Mouse (Mus musculus) megakaryocyte, embryonic 14.5 days (primary cell): Measurements from ENCODE around the gene Mansc1. TPM values are rescaled to one million over a fixed set of nuclear protein-coding genes. Genes with fewer than 3 reads are reported as not detected.

Experiments used
- H3K27me3 ChIP-seq: replicated peaks from 2 replicates; pipeline ENCODE3; 2012; ENCODE audit warnings: inconsistent platforms
- H3K36me3 ChIP-seq: replicated peaks from 2 replicates; pipeline ENCODE3; 2012; ENCODE audit warnings: low read length, inconsistent platforms, mixed read lengths
- H3K4me1 ChIP-seq: 2 replicates; pipeline ENCODE4 v1.6.1; 2012; ENCODE audit warnings: inconsistent platforms
- H3K4me3 ChIP-seq: replicated peaks from 2 replicates; pipeline ENCODE3; 2012; ENCODE audit warnings: moderate library complexity, mild to moderate bottlenecking, inconsistent platforms
- H3K9me3 ChIP-seq: 2 replicates; pipeline ENCODE4 v1.6.1; 2012; ENCODE audit warnings: inconsistent platforms
- FLI1 ChIP-seq: IDR thresholded peaks from 2 replicates; pipeline ENCODE4 v1.6.1; 2012; ENCODE audit warnings: low read length, inconsistent platforms, mixed read lengths
- GATA1 ChIP-seq: IDR thresholded peaks from 3 replicates; pipeline ENCODE4 v1.6.1; 2012; ENCODE audit warnings: mixed read lengths, low read length, inconsistent platforms, borderline replicate concordance
- polyA plus RNA-seq: library from polyadenylated mRNA; stranded (reverse); fragments of >175 nt; gene quantifications from 2 replicates; pipeline ENCODE4 v1.2.3, GENCODE M21; 2012; ENCODE audit warnings: low replicate concordance; ENCODE audit not compliant: insufficient read depth

Gene Mansc1
- polyA plus RNA-seq, 1 experiment: not detected

DNA sequence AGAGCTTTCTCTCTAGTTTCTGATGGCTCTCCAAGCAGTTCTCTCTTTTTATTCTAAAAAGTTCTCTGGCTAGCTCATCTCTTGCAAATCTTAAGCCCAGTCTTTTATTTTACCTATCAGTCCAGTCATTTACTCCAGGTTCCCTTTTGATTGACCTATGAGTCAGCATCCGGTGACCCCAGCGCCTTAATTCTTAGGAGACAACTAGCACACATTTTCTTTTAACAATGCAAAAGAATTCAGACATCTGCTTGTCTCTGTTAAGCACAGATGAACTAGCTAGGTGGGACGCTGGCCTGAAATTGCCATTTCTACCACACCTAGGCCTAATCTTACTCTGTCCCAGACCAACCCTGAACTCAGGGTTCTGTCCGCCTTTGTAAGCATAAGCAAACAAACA, 52.8 kb downstream of the Mansc1 start:
- TF ChIP-seq GATA1 (no peak), FLI1 (no peak)
- Histone ChIP-seq H3K27me3 (peaks cover 31% of the 10 kb centered on the region), H3K4me3 (no peak overlapping the region), H3K4me1 (peaks cover 13% of the 10 kb centered on the region), H3K36me3 (no peaks in the 10 kb centered on the region), H3K9me3 (0 out of 2 replicates have a peak, but pooled peaks cover 3% of the 10 kb centered on the region)

DNA sequence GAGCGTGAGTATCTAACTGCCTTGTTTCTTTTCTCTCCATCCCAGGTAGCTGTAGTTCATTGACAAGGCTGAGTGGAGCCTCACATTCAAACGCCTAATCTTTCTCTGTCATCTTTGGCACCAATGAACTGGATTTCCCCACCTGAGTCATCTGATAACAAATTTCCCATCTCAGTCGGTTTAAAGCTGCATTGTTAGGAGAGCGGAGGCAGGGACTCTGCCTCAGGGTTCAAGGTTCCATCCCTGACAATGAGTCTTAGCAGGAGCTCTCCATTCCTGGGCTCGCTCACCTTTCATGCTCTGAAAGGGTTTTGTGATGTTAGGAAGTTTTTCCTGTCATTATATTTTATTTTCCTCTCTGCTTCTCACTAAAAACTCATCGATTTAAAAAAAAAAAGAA, 54.2 kb downstream of the Mansc1 start:
- Histone ChIP-seq H3K36me3 (no peaks in the 10 kb centered on the region), H3K4me1 (peaks cover 20% of the 10 kb centered on the region), H3K4me3 (no peak overlapping the region), H3K9me3 (0 out of 2 replicates have a peak, but pooled peaks cover 3% of the 10 kb centered on the region), H3K27me3 (peaks cover 35% of the 10 kb centered on the region)
- TF ChIP-seq GATA1 (no peak), FLI1 (no peak)

DNA sequence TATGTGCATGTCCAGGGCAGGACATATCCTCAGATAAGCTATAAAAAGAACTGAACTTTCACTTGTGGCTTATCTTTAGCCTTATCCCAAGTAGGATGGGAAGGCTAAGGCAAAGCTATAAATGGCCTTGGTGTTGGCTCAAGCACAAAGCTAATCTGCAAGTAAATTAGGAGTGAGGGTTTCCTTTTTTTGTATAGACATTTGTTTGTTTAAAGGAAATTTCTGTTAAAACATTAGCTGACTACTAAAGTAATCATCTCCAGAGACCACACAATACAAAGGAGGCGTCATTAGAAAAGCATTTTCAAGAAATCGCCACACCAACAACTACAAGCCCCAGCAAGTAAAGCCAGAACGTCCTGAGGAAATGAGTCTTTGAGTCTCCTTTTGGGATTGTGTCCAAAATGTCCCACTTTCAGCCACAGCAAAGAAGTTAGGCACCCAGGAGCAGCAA, 57.0 kb downstream of the Mansc1 start:
- Histone ChIP-seq H3K27me3 (peaks cover 26% of the 10 kb centered on the region), H3K4me1 (peaks cover 20% of the 10 kb centered on the region), H3K36me3 (no peaks in the 10 kb centered on the region), H3K9me3 (0 out of 2 replicates have a peak, but pooled peaks cover 6% of the 10 kb centered on the region), H3K4me3 (no peak overlapping the region)
- TF ChIP-seq FLI1: no peak

DNA sequence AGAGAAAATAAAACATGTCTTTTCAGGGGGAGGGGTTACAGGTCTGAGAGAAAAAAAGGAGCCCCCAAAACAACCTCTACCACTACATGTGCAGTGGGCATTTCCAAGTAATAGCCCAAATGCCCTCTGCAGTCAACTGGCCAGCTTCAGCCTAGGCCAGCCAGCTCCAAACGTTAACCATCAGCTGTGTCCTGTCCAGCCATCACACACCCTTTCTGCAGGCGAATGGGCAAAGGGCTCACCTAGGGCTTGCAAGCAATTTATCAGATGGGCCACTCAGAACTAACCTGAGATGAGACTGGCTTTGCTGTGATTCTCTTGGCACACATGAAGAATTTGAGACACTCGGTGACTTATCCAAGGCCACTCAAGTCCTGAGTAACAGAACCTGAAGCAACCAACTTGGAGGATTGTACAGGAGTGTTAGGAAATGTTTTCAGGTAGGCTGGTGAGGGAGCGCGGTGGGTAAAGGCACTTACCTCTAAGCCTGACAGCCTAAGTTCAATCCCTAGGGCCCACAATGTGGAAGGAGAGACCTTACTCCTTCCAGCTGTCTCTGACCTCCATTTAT, 64.2 kb downstream of the Mansc1 start:
- no peak for TF ChIP-seq GATA1
- TF ChIP-seq FLI1: no peak
- Histone ChIP-seq H3K36me3 (no peaks in the 10 kb centered on the region), H3K27me3 (peaks cover 9% of the 10 kb centered on the region), H3K4me3 (no peak overlapping the region), H3K9me3 (0 out of 2 replicates have a peak, but pooled peaks cover 3% of the 10 kb centered on the region), H3K4me1 (peaks cover 13% of the 10 kb centered on the region)

DNA sequence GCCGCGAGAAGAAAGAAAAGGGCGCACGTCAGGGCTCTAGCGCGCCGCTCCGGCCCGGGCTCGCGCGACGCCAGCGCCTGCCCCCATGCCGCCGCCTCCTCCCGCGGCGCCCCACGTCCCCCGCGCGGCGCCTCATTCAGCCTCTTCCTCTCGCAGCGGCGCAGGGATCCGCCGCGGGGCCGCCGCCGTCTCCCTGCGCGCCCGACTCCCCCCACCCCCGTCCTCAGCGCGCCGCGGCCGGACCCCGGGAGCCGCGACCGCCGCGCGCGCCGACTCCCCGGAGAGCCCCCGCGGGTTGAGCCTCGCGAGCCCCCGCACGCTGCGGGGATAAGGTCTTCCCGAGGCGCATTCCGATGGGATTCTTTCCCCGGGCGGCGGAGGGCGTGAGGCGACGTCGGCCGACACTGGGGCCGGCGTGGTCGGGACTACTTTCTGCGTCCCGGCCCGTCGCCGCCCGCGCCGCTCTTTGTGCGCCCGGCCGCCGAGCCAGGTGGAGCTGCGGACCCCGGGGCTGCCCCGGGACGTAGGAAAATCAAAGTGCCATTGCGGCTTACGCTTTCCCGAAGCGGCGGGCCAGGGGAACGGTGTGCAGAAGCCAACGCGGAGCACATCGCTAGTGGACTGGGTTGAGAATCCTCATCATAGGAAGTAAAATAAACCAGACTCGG, 65.3 kb downstream of the Mansc1 start, which contains the start of gene Lrp6:
Gene Lrp6 (minus strand): TSS at position 148 of the 668 bp plus-strand sequence.
- H3K36me3 ChIP-seq: no peaks in the 10 kb centered on the region
- TF ChIP-seq GATA1 (no peak), FLI1 (no peak)
- H3K4me1 ChIP-seq: peaks cover 17% of the 10 kb centered on the region
- H3K27me3 ChIP-seq: peaks cover 4% of the 10 kb centered on the region
- peak within 1 kb of the TSS; percentile 95 for H3K4me3 ChIP-seq
- 0 out of 2 replicates have a peak, but pooled peaks cover 3% of the 10 kb centered on the region for H3K9me3 ChIP-seq

DNA sequence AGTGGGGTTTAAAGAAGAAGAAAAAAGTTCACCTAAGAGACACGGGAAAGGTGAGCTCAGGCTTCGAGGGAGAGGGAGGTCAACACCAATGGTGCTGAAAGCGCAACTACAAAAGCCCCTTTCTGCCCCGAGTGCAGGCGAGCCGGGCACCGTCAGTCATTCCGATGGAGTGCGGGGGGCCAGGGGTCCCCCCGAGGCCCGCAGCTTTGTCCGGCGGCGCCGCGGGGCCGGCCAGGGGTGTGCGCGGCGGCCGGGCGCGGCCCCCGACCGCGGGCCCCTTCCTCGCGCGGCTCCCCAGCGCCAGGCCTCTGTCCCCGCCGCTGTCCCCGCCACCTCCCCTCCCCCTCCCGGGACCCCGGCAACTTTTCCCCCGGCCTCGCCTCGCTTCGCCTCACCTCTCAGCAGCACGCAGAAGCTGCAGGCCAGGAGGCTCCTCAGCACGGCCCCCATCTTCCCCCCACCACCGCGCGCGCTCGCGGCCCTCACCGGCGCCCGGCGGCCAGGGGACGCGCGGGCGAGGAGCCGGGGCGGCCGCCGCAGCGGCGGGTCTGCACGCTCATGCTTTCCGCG, 66.0 kb downstream of the Mansc1 start:
- Histone ChIP-seq H3K27me3 (peaks cover 4% of the 10 kb centered on the region), H3K4me1 (peaks cover 17% of the 10 kb centered on the region), H3K4me3 (peak overlapping the region; percentile 95), H3K36me3 (no peaks in the 10 kb centered on the region), H3K9me3 (no peaks in the 10 kb centered on the region)
- TF ChIP-seq GATA1 (no peak), FLI1 (no peak)

DNA sequence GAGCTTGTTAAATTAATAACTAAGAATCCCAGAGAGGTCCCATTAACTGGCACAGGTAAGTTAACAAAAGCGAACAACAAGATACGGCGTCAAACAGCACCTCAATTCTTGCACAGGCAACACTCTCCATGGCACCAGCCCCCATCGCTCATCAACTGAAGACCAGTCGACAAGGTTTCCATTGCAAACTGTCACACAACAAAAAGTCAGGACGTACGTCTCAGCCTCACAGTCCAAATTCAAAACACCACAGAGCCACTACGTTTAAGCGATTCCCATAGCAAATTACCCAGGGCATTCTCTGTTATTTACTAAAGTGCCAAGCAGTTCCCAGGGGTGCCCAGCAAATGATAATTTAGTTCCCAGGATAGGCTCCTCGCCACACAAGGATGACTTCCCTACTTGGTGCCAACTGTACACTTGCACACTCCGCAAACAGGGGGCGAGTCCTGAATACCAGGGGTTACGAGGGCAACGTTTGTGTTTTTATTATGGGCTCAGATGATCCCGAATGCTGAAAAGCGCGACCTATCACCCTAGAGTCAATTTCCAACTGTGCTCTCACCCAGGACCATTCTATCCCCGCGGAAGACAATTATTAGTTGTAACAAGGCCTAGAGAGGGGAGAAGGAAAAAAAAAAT, 66.6 kb downstream of the Mansc1 start:
- Histone ChIP-seq H3K36me3 (no peaks in the 10 kb centered on the region), H3K4me1 (peaks cover 17% of the 10 kb centered on the region), H3K27me3 (peaks cover 4% of the 10 kb centered on the region), H3K9me3 (no peaks in the 10 kb centered on the region), H3K4me3 (peak overlapping the region; percentile 95)
- TF ChIP-seq GATA1 (no peak), FLI1 (no peak)

DNA sequence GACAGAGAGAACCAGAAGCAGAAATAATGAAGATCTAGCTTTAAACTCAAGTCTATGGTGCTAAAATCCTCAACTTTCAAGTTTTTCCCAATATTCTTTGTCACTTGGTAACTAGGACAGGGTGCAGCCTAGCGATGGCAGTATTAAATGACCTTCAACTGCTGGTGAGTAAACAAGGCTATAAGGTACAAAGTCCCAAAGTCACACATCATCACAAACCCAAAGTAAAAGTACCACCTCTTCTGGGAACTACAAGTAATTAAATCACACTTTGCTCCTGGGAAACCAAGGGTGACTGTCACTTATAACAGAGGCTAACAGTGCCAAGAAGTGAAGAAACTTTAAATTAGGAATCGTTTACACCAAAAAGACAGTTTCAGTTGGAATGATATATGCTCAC, 67.7 kb downstream of the Mansc1 start:
- peaks cover 4% of the 10 kb centered on the region for H3K27me3 ChIP-seq
- H3K4me3 ChIP-seq: no peak overlapping the region
- no peaks in the 10 kb centered on the region for H3K36me3 ChIP-seq
- TF ChIP-seq FLI1: no peak
- TF ChIP-seq GATA1: no peak
- H3K4me1 ChIP-seq: peaks cover 23% of the 10 kb centered on the region
- no peaks in the 10 kb centered on the region for H3K9me3 ChIP-seq

DNA sequence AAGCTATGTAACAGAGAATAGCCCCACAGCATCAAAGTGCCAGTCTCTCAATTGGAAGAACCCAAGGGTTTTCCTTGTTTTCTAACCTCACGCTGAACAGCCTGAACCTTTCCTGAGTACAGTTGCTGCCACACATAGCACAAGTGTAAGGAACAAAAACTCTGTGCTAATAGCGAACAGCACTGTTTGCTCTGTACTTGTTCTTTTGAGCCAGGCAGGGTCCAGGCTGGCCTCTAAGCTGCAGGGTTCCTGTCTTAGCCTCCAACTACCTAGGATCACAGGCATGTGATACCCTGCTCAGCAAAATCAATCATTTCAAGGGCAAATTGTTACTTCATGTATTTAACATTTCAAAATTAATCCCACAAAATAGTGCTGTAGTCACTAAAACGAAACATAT, 72.7 kb downstream of the Mansc1 start:
- Histone ChIP-seq H3K36me3 (no peaks in the 10 kb centered on the region), H3K4me3 (no peak overlapping the region), H3K9me3 (no peaks in the 10 kb centered on the region), H3K27me3 (no peaks in the 10 kb centered on the region), H3K4me1 (peaks cover 16% of the 10 kb centered on the region)
- no peak for TF ChIP-seq GATA1
- TF ChIP-seq FLI1: no peak

Other genes with a start within 250 kb of the Mansc1 start
- not detected in 2 replicates for gene Bcl2l14, start 236.2 kb downstream of the Mansc1 start, polyA plus RNA-seq
- gene Lrp6, start 65.5 kb downstream of the Mansc1 start, polyA plus RNA-seq: 4.0 and 5.0 TPM in 2 replicates
- gene Borcs5, start 7.0 kb upstream of the Mansc1 start, polyA plus RNA-seq: 15.7 and 33.1 TPM in 2 replicates
- 0.63 and 1.0 TPM in 2 replicates for gene Dusp16, start 160.1 kb upstream of the Mansc1 start, polyA plus RNA-seq
- gene Crebl2, start 197.7 kb upstream of the Mansc1 start, polyA plus RNA-seq: 1.1 and 2.3 TPM in 2 replicates